Comparison of ENCODE assay signal across 15 mouse cellular contexts in genomic region chr3:148935056-148935455, GRCm38 (mm10). TPM values are rescaled to one million over a fixed set of nuclear protein-coding genes. Genes with fewer than 3 reads are reported as not detected.
DNase-seq lines count a peak whose midpoint lies in the region; ATAC-seq and TF ChIP-seq lines count a peak whose summit lies in the region.
"Had no signal": no experiment of that assay in that cellular context is flagged by ENCODE, and none has a peak within 500 bp of the region (broad histone marks: within the 10 kb centered on the region; RNA-seq: fewer than 3 reads in every experiment).

No protein-coding gene starts in this region.

- no peak overlapping the region for H3K4me2 ChIP-seq in forebrain, embryonic 15.5 days (replicated peaks)
- H3K4me2 ChIP-seq: limb, embryonic 15.5 days; stomach, embryonic 15.5 days had no signal

- peak; percentile 50; the same call in 1 of the 2 replicates for ATAC-seq in cerebellum, adult (ENCODE audit: insufficient number of reproducible peaks, low FRiP score, low TSS enrichment)
- peak; percentile 87 for ATAC-seq in forebrain, embryonic 15.5 days (replicated peaks)
- ATAC-seq in inflammation-experienced regulatory T-cells, adult 6 months = no peak

- TF ChIP-seq CTCF in layer of hippocampus, adult 2 months (conservative IDR thresholded peaks at IDR 0.05) = no peak

- no peak overlapping the region for H3K9ac ChIP-seq in forebrain, embryonic 15.5 days (replicated peaks)
- H3K9ac ChIP-seq: limb, embryonic 15.5 days; stomach, embryonic 15.5 days had no signal

- peaks cover 42% of the 10 kb centered on the region for H3K4me1 ChIP-seq in forebrain, embryonic 15.5 days
- H3K4me1 ChIP-seq in megakaryocyte, embryonic 14.5 days = peaks cover 40% of the 10 kb centered on the region

- H3K4me3 ChIP-seq in layer of hippocampus, adult 2 months = no peak overlapping the region
- H3K4me3 ChIP-seq in forebrain, embryonic 15.5 days = no peak overlapping the region
- H3K4me3 ChIP-seq in megakaryocyte, embryonic 14.5 days (replicated peaks) = peak overlapping the region; percentile 56
- H3K4me3 ChIP-seq: left cerebral cortex, adult 2 months; limb, embryonic 15.5 days; stomach, embryonic 15.5 days had no signal

- no peaks in the 10 kb centered on the region for H3K36me3 ChIP-seq in forebrain, embryonic 15.5 days
- no peaks in the 10 kb centered on the region for H3K36me3 ChIP-seq in megakaryocyte, embryonic 14.5 days (replicated peaks; ENCODE audit: low read length)
- H3K36me3 ChIP-seq: stomach, embryonic 15.5 days had no signal

- DNase-seq in cerebellum, postnatal 4 days (ENCODE audit: low spot score in 2 of 2) = no peak
- DNase-seq in layer of hippocampus, adult 2 months (ENCODE audit: low spot score in 2 of 2) = peak; percentile 30 to 60
- DNase-seq in layer of hippocampus, postnatal 10 days (ENCODE audit: low spot score in 2 of 2) = no peak
- DNase-seq in heart, adult 9 months (ENCODE audit: low spot score in 2 of 2) = no peak
- DNase-seq: adrenal gland, adult 8-10 months; gastrocnemius, postnatal 25 days; lung, postnatal 36 days; right cerebral cortex, postnatal 25 days had no signal

- no peaks in the 10 kb centered on the region for H3K9me3 ChIP-seq in forebrain, embryonic 15.5 days
- H3K9me3 ChIP-seq in megakaryocyte, embryonic 14.5 days = no peaks in the 10 kb centered on the region
- H3K9me3 ChIP-seq: limb, embryonic 15.5 days; stomach, embryonic 15.5 days had no signal

- 53% methylated on average over 9 of the region's 9 CpGs for WGBS in forebrain, embryonic 15.5 days

- H3K27ac ChIP-seq in layer of hippocampus, adult 2 months = no peak overlapping the region
- H3K27ac ChIP-seq in forebrain, embryonic 15.5 days (replicated peaks) = peak overlapping the region; percentile 85
- H3K27ac ChIP-seq: left cerebral cortex, adult 2 months; limb, embryonic 15.5 days; stomach, embryonic 15.5 days had no signal

- no peaks in the 10 kb centered on the region for H3K27me3 ChIP-seq in forebrain, embryonic 15.5 days
- H3K27me3 ChIP-seq in megakaryocyte, embryonic 14.5 days (replicated peaks) = no peaks in the 10 kb centered on the region
- H3K27me3 ChIP-seq: limb, embryonic 15.5 days; stomach, embryonic 15.5 days had no signal

RNA-seq across cellular contexts. Expression of gene Adgrl2, which starts 55.3 kb away (rescaled TPM):
- 10 to 100 TPM; 56.6 to 58.7 TPM for total RNA-seq in layer of hippocampus, adult 2 months (2021)
- 100 to 1,000 TPM in 1 of 2 experiments, 10 to 100 TPM in 1; 92.4 to 107 TPM for total RNA-seq in layer of hippocampus, postnatal 10 days (2021)
- 99.4 and 119 TPM in 2 replicates for polyA plus RNA-seq in forebrain, embryonic 15.5 days (2015; fragmentation: Nextera tagmentation; extraction: Ambion mirVana)
- polyA plus RNA-seq in megakaryocyte, embryonic 14.5 days (2012; ENCODE audit: insufficient read depth, low replicate concordance) = 5.4 and 12.3 TPM in 2 replicates
- under 1 TPM in 1 of 3 experiments, not detected in 2; 0.17 TPM for polyA plus RNA-seq in inflammation-experienced regulatory T-cells, adult 6 months (2017; shearing (Covaris generic))

Comparison
In these comparisons a context has a peak if more than half of its experiments do, and no peak if none do; other contexts are left out.
1. DNase-seq: peak in layer of hippocampus, adult 2 months (2 of 2); none in cerebellum, postnatal 4 days (0 of 2), layer of hippocampus, postnatal 10 days (0 of 2) and heart, adult 9 months (0 of 2).